ENCODE assay signal across 8 mouse cellular contexts in genomic region chr2:28839501-28840221, GRCm38 (mm10). TPM values are rescaled to one million over a fixed set of nuclear protein-coding genes. Genes with fewer than 3 reads are reported as not detected.
DNase-seq lines count a peak whose midpoint lies in the region; ATAC-seq lines count a peak whose summit lies in the region.

No protein-coding gene starts in this region.

- peak overlapping the region; percentile 84 for H3K9ac ChIP-seq in forebrain, embryonic 13.5 days
- peak overlapping the region; percentile 98 for H3K9ac ChIP-seq in kidney, embryonic 14.5 days (ENCODE audit: low read depth, low read length)

- H3K27me3 ChIP-seq in forebrain, embryonic 13.5 days = no peaks in the 10 kb centered on the region
- no peaks in the 10 kb centered on the region for H3K27me3 ChIP-seq in kidney, embryonic 14.5 days (ENCODE audit: control insufficient read depth, insufficient read depth, low read length)
- no peaks in the 10 kb centered on the region for H3K27me3 ChIP-seq in megakaryocyte, embryonic 14.5 days (replicated peaks)

- peak; percentile 52; the same call in 1 of the 2 replicates for ATAC-seq in forebrain, embryonic 13.5 days
- peak; percentile 16; the same call in 1 of the 2 replicates for ATAC-seq in kidney, embryonic 14.5 days (ENCODE audit: low FRiP score, low TSS enrichment)

- H3K36me3 ChIP-seq in forebrain, embryonic 13.5 days (ENCODE audit: poor library complexity, severe bottlenecking) = peaks cover 13% of the 10 kb centered on the region
- peaks cover 6% of the 10 kb centered on the region for H3K36me3 ChIP-seq in kidney, embryonic 14.5 days (ENCODE audit: control insufficient read depth, insufficient read depth, low read length)
- peaks cover 22% of the 10 kb centered on the region for H3K36me3 ChIP-seq in megakaryocyte, embryonic 14.5 days (replicated peaks; ENCODE audit: low read length)

- peak; percentile 9 to 10 for DNase-seq in lung, adult 18-20 months
- DNase-seq in lung, postnatal 14 days = no peak
- DNase-seq in ZHBTc4 (ENCODE audit: low read depth, low spot score) = peak; percentile 61
- DNase-seq in testis, postnatal 10 days (ENCODE audit: low spot score) = peak; percentile 57
- DNase-seq in left cerebral cortex, adult 8-10 months (ENCODE audit: low spot score in 2 of 2) = no peak

- no peaks in the 10 kb centered on the region for H3K9me3 ChIP-seq in forebrain, embryonic 13.5 days (replicated peaks)
- no peaks in the 10 kb centered on the region for H3K9me3 ChIP-seq in kidney, embryonic 14.5 days (ENCODE audit: control insufficient read depth, low read length)
- no peaks in the 10 kb centered on the region for H3K9me3 ChIP-seq in megakaryocyte, embryonic 14.5 days

- H3K4me3 ChIP-seq in forebrain, embryonic 13.5 days = peak overlapping the region; percentile 77
- peak overlapping the region; percentile 100 for H3K4me3 ChIP-seq in kidney, embryonic 14.5 days (ENCODE audit: low read length)
- peak overlapping the region; percentile 100 for H3K4me3 ChIP-seq in megakaryocyte, embryonic 14.5 days (replicated peaks)

- WGBS in forebrain, embryonic 13.5 days = under 1% methylated on average over 42 of the region's 53 CpGs
- WGBS in kidney, embryonic 14.5 days = under 1% methylated on average over 47 of the region's 53 CpGs

- peaks cover 54% of the 10 kb centered on the region for H3K4me1 ChIP-seq in forebrain, embryonic 13.5 days
- H3K4me1 ChIP-seq in kidney, embryonic 14.5 days (ENCODE audit: control insufficient read depth, insufficient read depth, low read length) = peaks cover 35% of the 10 kb centered on the region
- peaks cover 58% of the 10 kb centered on the region for H3K4me1 ChIP-seq in megakaryocyte, embryonic 14.5 days

- H3K27ac ChIP-seq in forebrain, embryonic 13.5 days = peak overlapping the region; percentile 78
- H3K27ac ChIP-seq in kidney, embryonic 14.5 days (ENCODE audit: low read depth, low read length) = peak overlapping the region; percentile 80

- peak overlapping the region; percentile 99 for H3K4me2 ChIP-seq in forebrain, embryonic 13.5 days
- peak overlapping the region; percentile 87 for H3K4me2 ChIP-seq in kidney, embryonic 14.5 days (replicated peaks; ENCODE audit: low read depth, low read length)

RNA-seq across cellular contexts. Expression of gene Gtf3c4, which starts 0.5 kb away (rescaled TPM):
- 16.6 and 18.7 TPM in 2 replicates for polyA plus RNA-seq in forebrain, embryonic 13.5 days (2015; fragmentation: Nextera tagmentation; extraction: Ambion mirVana)
- polyA plus RNA-seq in kidney, embryonic 14.5 days (2014; fragmentation: Nextera tagmentation; extraction: Ambion mirVana) = 16.4 and 31.7 TPM in 2 replicates
- polyA plus RNA-seq in megakaryocyte, embryonic 14.5 days (2012; ENCODE audit: insufficient read depth, low replicate concordance) = 1.9 and 3.2 TPM in 2 replicates
- total RNA-seq in left cerebral cortex, adult 8-10 months (2022) = 10 to 100 TPM; 32.2 to 36.3 (median 34.0) TPM

RNA-seq across cellular contexts. Expression of gene Ddx31, which starts 0.5 kb away (rescaled TPM):
- 15.1 and 15.4 TPM in 2 replicates for polyA plus RNA-seq in forebrain, embryonic 13.5 days (2015; fragmentation: Nextera tagmentation; extraction: Ambion mirVana)
- 9.4 and 20.0 TPM in 2 replicates for polyA plus RNA-seq in kidney, embryonic 14.5 days (2014; fragmentation: Nextera tagmentation; extraction: Ambion mirVana)
- polyA plus RNA-seq in megakaryocyte, embryonic 14.5 days (2012; ENCODE audit: insufficient read depth, low replicate concordance) = 2.2 and 4.0 TPM in 2 replicates
- total RNA-seq in left cerebral cortex, adult 8-10 months (2022) = 1 to 10 TPM; 7.6 to 9.7 (median 8.7) TPM

Comparison
In these comparisons a context has a peak if more than half of its experiments do, and no peak if none do; other contexts are left out.
1. DNase-seq: peak in lung, adult 18-20 months (2 of 2), ZHBTc4 (single experiment) and testis, postnatal 10 days (single experiment); none in lung, postnatal 14 days (single experiment) and left cerebral cortex, adult 8-10 months (0 of 2).
2. Peak in every context shown above with its lines, with median percentiles within 50 percentile points of each other: H3K4me3 ChIP-seq.